Mouse (Mus musculus) embryonic facial prominence, embryonic 14.5 days (tissue): Measurements from ENCODE around the gene Exoc2. TPM values are rescaled to one million over a fixed set of nuclear protein-coding genes. Genes with fewer than 3 reads are reported as not detected.

Source experiments
- ATAC-seq: fragments of 200-750 bp; cut with Nextera tagmentation; 2 replicates; pipeline ENCODE4 v1.8.0; 2017; ENCODE audit warnings: low read depth, moderate number of reproducible peaks, moderate TSS enrichment
- DNase-seq: peaks from one replicate; pipeline ENCODE4 v3.0.0-alpha.2; 2015; ENCODE audit warnings: low spot score
- H3K27ac ChIP-seq: fragments of 300-500 bp; sonication (generic); replicated peaks from 2 replicates; pipeline ENCODE4 v1.5.1; 2014; ENCODE audit warnings: low read depth, mild to moderate bottlenecking, low read length, moderate library complexity
- H3K27me3 ChIP-seq: fragments of 300-500 bp; sonication (generic); replicated peaks from 2 replicates; pipeline ENCODE4 v1.6.1; 2014; ENCODE audit warnings: low read length; ENCODE audit not compliant: control insufficient read depth, insufficient read depth
- H3K36me3 ChIP-seq: fragments of 300-500 bp; sonication (generic); 2 replicates; pipeline ENCODE4 v1.6.1; 2014; ENCODE audit warnings: low read length, mixed read lengths; ENCODE audit not compliant: control insufficient read depth, insufficient read depth
- H3K4me1 ChIP-seq: fragments of 300-500 bp; sonication (generic); 2 replicates; pipeline ENCODE4 v1.6.1; 2014; ENCODE audit warnings: antibody characterized with exemption, low read length; ENCODE audit not compliant: control insufficient read depth, insufficient read depth
- H3K4me2 ChIP-seq: fragments of 300-500 bp; sonication (generic); 2 replicates; pipeline ENCODE4 v1.6.1; 2014; ENCODE audit warnings: low read depth, mild to moderate bottlenecking, low read length, moderate library complexity, mixed read lengths
- H3K4me3 ChIP-seq: fragments of 300-500 bp; sonication (generic); 2 replicates; pipeline ENCODE4 v1.5.1; 2014; ENCODE audit warnings: low read depth, mild to moderate bottlenecking, low read length
- H3K9ac ChIP-seq: fragments of 300-500 bp; sonication (generic); 2 replicates; pipeline ENCODE4 v1.6.1; 2014; ENCODE audit warnings: low read depth, mild to moderate bottlenecking, low read length, moderate library complexity, mixed read lengths
- H3K9me3 ChIP-seq: fragments of 300-500 bp; sonication (generic); 2 replicates; pipeline ENCODE4 v1.6.1; 2016; ENCODE audit warnings: low read length; ENCODE audit not compliant: control insufficient read depth
- WGBS: fragments of 180-500 bp; shearing (Covaris S2); extraction: QIAGEN DNeasy Blood & Tissue Kit; methylation state at CpG from one replicate; pipeline ENCODE4 v1.1.7; 2014; 5-methylcytosine and 5-hydroxymethylcytosine counted together
- polyA plus RNA-seq: library from polyadenylated mRNA; unstranded; fragments of >200 nt; fragmentation: Nextera tagmentation; extraction: Ambion mirVana; gene quantifications from 2 replicates; pipeline ENCODE4 v1.2.1, GENCODE M21; 2014

Gene Exoc2
- polyA plus RNA-seq, 1 experiment from 2014 or later: 26.8 TPM

GRCm38 (mm10) chr13:30985275-30985597 is 11.3 kb upstream of the Exoc2 start:
- 0 out of 2 replicates have a peak, but pooled peaks cover 9% of the 10 kb centered on the region for H3K4me1 ChIP-seq
- H3K9ac ChIP-seq: peak overlapping the region; percentile 58
- peak overlapping the region; percentile 64 for H3K27ac ChIP-seq
- H3K27me3 ChIP-seq: peaks cover 13% of the 10 kb centered on the region; the same call in 1 of the 2 replicates
- DNase-seq: no peak
- H3K36me3 ChIP-seq: no peaks in the 10 kb centered on the region
- ATAC-seq: no peak
- H3K4me3 ChIP-seq: peak overlapping the region; percentile 34
- WGBS: 13% methylated on average over 13 of the region's 13 CpGs
- peak overlapping the region; percentile 72 for H3K4me2 ChIP-seq
- H3K9me3 ChIP-seq: no peaks in the 10 kb centered on the region

- no peak for ATAC-seq
- no peak for DNase-seq
- Histone ChIP-seq H3K27me3 (peaks cover 10% of the 10 kb centered on the region; the same call in 1 of the 2 replicates), H3K9ac (no peak overlapping the region), H3K4me2 (no peak overlapping the region), H3K27ac (no peak overlapping the region), H3K9me3 (no peaks in the 10 kb centered on the region), H3K36me3 (no peaks in the 10 kb centered on the region), H3K4me3 (no peak overlapping the region), H3K4me1 (0 out of 2 replicates have a peak, but pooled peaks cover 9% of the 10 kb centered on the region)
- WGBS: 72% methylated on average over 1 of the region's 1 CpGs
Measured at GRCm38 (mm10) chr13:30981666-30982065, 7.8 kb upstream of the Exoc2 start.

GRCm38 (mm10) chr13:30978224-30978623 is 4.3 kb upstream of the Exoc2 start:
- Histone ChIP-seq H3K36me3 (no peaks in the 10 kb centered on the region), H3K4me1 (0 out of 2 replicates have a peak, but pooled peaks cover 5% of the 10 kb centered on the region), H3K4me3 (no peak overlapping the region), H3K4me2 (no peak overlapping the region), H3K27me3 (no peaks in the 10 kb centered on the region), H3K9me3 (no peaks in the 10 kb centered on the region), H3K27ac (no peak overlapping the region), H3K9ac (no peak overlapping the region)
- no peak for ATAC-seq
- 61% methylated on average over 4 of the region's 4 CpGs for WGBS
- DNase-seq: no peak

DNA sequence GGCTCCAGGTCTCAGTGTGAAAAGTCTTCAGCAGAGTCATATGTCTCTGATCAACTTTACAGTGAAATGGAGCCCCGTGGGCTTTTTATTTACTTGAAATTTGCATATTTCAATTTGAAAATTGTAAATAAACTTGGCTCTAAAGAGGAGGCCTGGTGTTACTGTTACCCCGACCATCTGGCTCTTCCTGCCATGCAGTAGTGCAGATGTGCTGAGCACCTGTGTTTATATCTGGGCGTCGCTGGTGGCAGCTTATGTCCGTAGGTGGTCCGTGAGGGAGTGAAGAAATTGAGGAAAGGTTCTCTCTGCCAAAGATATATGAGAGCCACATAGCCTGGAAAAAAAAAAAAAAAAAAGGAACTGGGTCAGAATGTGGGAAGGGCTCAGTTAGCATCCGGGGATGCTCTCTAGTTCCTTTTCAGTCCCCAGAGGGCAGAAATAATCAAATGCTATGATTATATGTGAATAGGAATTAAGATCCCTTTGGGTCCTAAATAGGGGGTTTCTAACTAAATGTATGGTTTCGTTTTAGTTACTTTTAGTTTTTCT is 2.7 kb upstream of the Exoc2 start:
- Histone ChIP-seq H3K4me3 (no peak overlapping the region), H3K4me2 (no peak overlapping the region), H3K9me3 (no peaks in the 10 kb centered on the region), H3K36me3 (no peaks in the 10 kb centered on the region), H3K4me1 (peaks cover 9% of the 10 kb centered on the region; the same call in 1 of the 2 replicates), H3K27ac (no peak overlapping the region), H3K9ac (no peak overlapping the region), H3K27me3 (no peaks in the 10 kb centered on the region)
- no peak for DNase-seq
- 51% methylated on average over 8 of the region's 8 CpGs for WGBS
- ATAC-seq: no peak

DNA sequence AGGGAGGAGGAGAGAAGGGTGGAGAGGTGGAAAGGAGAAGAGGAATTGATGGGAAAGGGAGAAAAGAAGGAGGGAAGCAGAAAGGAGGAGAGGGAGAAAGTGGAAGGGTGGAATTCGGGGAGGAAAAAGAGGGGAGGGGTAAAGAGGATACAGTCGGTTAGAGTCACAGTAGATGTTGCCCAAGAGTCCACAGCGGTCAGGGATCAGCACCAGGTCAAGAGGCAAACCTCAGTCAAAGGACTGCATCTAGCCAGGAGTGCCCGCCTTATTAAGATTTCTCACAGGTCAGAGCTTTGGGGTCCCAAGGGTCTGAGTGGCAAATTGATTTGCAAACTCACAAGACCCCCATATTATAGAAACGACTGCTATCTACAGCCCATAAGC is 346 bp upstream of the Exoc2 start:
- peak overlapping the region; percentile 84; the same call in 1 of the 2 replicates for H3K27ac ChIP-seq
- peak overlapping the region; percentile 77 for H3K4me3 ChIP-seq
- H3K9me3 ChIP-seq: no peaks in the 10 kb centered on the region
- H3K4me2 ChIP-seq: peak overlapping the region; percentile 56
- H3K9ac ChIP-seq: peak overlapping the region; percentile 91
- ATAC-seq: peak; percentile 34
- H3K4me1 ChIP-seq: peaks cover 9% of the 10 kb centered on the region; the same call in 1 of the 2 replicates
- H3K36me3 ChIP-seq: no peaks in the 10 kb centered on the region
- WGBS: 15% methylated on average over 5 of the region's 5 CpGs
- H3K27me3 ChIP-seq: no peaks in the 10 kb centered on the region
- DNase-seq: no peak

DNA sequence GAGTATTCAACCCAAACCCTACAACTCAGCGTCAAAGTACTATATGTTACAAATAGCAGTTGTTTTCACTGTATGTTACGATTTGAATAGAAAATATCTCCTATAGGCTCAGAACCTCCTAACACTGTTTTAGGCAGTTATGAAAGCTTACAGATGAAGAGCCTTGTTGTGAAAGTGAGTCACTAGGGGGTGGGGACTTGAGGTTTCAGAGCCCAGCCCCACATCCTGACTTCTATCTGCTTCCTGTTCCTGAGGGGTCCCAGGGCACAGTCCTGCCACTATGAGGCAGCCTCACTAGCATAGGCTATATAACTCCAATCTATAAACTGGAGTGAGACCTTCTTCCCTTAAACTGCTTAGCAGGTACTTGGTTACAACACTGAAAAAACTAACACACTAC is 1.8 kb downstream of the Exoc2 start:
- DNase-seq: no peak
- H3K27ac ChIP-seq: no peak overlapping the region
- 90% methylated on average over 2 of the region's 2 CpGs for WGBS
- no peak for ATAC-seq
- no peak overlapping the region for H3K4me3 ChIP-seq
- H3K4me2 ChIP-seq: no peak overlapping the region
- H3K9me3 ChIP-seq: no peaks in the 10 kb centered on the region
- no peaks in the 10 kb centered on the region for H3K27me3 ChIP-seq
- no peaks in the 10 kb centered on the region for H3K36me3 ChIP-seq
- peaks cover 12% of the 10 kb centered on the region; the same call in 1 of the 2 replicates for H3K4me1 ChIP-seq
- H3K9ac ChIP-seq: no peak overlapping the region

GRCm38 (mm10) chr13:30971047-30971446 is 2.8 kb downstream of the Exoc2 start:
- H3K27ac ChIP-seq: no peak overlapping the region
- no peaks in the 10 kb centered on the region for H3K36me3 ChIP-seq
- H3K9ac ChIP-seq: no peak overlapping the region
- no peaks in the 10 kb centered on the region for H3K9me3 ChIP-seq
- no peak for ATAC-seq
- H3K4me1 ChIP-seq: peaks cover 21% of the 10 kb centered on the region
- WGBS: 81% methylated on average over 3 of the region's 3 CpGs
- no peak overlapping the region for H3K4me2 ChIP-seq
- H3K4me3 ChIP-seq: no peak overlapping the region
- no peak for DNase-seq
- H3K27me3 ChIP-seq: no peaks in the 10 kb centered on the region

DNA sequence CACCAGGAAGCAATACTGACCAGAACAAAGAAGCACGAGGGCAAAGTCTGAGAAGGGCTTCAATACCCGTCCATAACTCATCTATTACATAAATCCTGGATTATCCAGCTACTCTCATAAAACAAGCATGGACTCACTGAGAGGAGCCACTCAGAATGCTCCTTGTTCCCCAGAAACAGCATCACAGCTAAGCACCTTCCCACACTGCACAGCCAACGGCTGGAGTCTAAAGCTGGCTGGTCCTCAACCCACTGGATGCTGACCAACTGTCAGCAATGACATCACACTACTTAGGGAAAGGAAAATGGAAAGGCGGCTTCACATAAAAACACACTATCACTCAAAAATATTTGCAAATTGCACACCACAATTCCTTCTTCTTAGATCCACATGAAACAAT is 5.6 kb downstream of the Exoc2 start:
- Histone ChIP-seq H3K9ac (no peak overlapping the region), H3K9me3 (no peaks in the 10 kb centered on the region), H3K36me3 (no peaks in the 10 kb centered on the region), H3K4me3 (no peak overlapping the region), H3K4me1 (peaks cover 19% of the 10 kb centered on the region), H3K4me2 (no peak overlapping the region), H3K27me3 (no peaks in the 10 kb centered on the region), H3K27ac (no peak overlapping the region)
- 66% methylated on average over 4 of the region's 4 CpGs for WGBS
- no peak for DNase-seq
- no peak for ATAC-seq

- DNase-seq (peak; percentile 84), ATAC-seq (peak; percentile 92)
- Histone ChIP-seq H3K4me2 (peak overlapping the region; percentile 43), H3K4me3 (no peak overlapping the region), H3K9ac (peak overlapping the region; percentile 17; the same call in 1 of the 2 replicates), H3K4me1 (peaks cover 15% of the 10 kb centered on the region), H3K9me3 (no peaks in the 10 kb centered on the region), H3K27me3 (no peaks in the 10 kb centered on the region), H3K36me3 (no peaks in the 10 kb centered on the region), H3K27ac (peak overlapping the region; percentile 33; the same call in 1 of the 2 replicates)
- WGBS: 3% methylated on average over 10 of the region's 10 CpGs
Measured at GRCm38 (mm10) chr13:30966507-30966911, 7.4 kb downstream of the Exoc2 start.
